Mouse (Mus musculus) hematopoietic stem cell, adult 5-6 weeks (primary cell): ENCODE data around the gene Camk2g. TPM values are rescaled to one million over a fixed set of nuclear protein-coding genes. Genes with fewer than 3 reads are reported as not detected.
A peak's percentile ranks its signal among the peaks of the same experiment; 100 is the strongest.
"Not testable (repeated sequence)": the region's sequence is repeated elsewhere in the genome, so short reads cannot be mapped to it uniquely, and the experiment has no call there.

Experiments used
- ATAC-seq, 2 experiments: fragments of 125-278 bp in 1 of 2; replicated peaks in 1 of 2; 2 replicates each; pipeline ENCODE4 v1.8.0; 2016 to 2017; ENCODE audit warnings: inconsistent platforms in 2 of 2, mild to moderate bottlenecking in 2 of 2, moderate number of reproducible peaks in 2 of 2, low read depth in 1 of 2, moderate TSS enrichment in 1 of 2; ENCODE audit not compliant: low FRiP score in 2 of 2, poor library complexity in 2 of 2, severe bottlenecking in 2 of 2, insufficient read depth in 1 of 2, low TSS enrichment in 1 of 2
- total RNA-seq: library from RNA; stranded (forward); fragments of 172-1452, 232-1000 nt; gene quantifications from 2 replicates; pipeline ENCODE4 v1.2.3, GENCODE M21; 2017

Camk2g gene
- total RNA-seq, 1 experiment from 2014 or later: 99.3 TPM

DNA sequence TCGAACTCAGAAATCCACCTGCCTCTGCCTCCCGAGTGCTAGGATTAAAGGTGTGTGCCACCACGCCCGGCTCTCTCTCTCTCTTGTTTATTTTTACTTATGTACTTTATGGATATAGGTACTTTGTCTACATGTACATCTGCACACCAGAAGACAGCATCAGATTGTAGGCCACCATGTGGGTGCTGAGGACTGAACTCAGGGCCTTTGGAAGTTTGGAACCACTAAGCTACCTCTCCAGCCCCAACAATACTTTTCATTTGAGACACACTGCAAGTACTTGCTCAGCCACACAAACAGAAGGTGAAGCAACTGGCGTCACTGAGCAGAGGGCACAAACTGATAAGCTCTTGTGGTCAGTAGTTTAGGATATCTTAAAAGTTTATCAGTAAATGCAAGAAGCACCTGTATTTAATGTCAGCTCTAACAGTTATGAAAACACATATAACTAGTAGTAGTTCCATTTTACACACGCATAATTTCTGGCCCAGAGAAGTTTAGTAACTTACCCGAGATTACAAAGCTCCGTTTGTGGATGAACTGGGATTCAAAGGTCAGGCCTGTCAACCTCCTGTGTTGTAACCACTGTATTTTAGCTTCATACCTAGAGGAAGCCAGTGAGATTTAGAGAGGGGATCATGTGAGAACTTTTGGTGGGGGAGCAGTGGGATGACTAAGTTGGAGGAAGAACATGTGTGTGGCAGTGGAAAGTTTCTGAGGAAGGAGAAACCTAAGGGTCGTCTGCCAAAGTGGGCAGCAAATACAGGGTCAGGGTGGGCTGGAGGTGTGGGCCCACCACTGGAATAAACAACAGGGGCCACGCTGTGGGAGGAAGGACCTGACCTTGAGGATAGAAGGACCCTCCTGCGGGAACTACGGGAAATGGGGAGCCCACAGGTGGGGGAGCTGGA is 60.6 kb downstream of the Camk2g start:
- peak in 1 of 2 experiments; percentile 18; a peak in 1 of 4 replicates for ATAC-seq

GRCm38 (mm10) chr14:20730853-20731602 is 62.9 kb downstream of the Camk2g start:
- no peak for ATAC-seq

- ATAC-seq: no peak
These were observed 64.0 kb downstream of the Camk2g start for GRCm38 (mm10) chr14:20729871-20730270.

- ATAC-seq: no peak
These were observed 68.1 kb downstream of the Camk2g start for GRCm38 (mm10) chr14:20725660-20726339.

DNA sequence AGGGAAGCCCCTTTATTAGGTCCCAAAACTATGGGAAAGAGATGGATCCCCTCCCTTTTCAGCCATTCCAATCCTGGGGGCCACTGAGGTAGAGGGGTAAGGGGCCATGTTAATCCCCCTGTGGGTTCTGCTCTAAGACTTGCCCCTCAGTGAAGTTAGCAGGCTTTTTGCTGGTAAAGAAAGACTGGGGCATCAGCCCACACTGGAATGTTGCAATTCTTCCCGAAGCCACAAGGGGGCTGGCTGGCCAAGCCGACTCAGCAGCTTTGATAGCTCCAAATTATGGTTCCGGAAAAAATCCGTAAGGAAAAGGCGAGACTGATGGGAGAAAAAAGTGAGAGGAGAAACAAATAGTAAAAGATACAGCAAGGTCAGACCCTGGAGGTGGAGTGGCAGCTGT is 69.8 kb downstream of the Camk2g start:
- no peak for ATAC-seq

DNA sequence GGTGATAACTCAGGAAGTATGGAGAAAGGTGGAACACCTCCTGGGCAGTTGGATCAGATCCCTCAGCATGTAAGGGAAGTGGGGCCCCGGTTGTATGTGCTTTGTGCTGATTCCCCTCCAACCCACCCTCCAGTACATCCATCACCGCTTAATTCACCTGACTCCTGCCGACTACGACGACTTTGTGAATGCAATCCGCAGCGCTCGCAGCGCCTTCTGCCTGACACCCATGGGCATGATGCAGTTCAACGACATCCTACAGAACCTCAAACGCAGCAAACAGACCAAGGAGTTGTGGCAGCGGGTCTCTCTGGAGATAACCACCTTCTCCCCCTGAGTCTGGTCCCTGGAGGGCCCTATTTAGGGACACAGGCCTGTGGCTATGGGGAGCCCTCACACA is 70.9 kb downstream of the Camk2g start:
- no peak for ATAC-seq

- no peak for ATAC-seq
These were observed 72.5 kb downstream of the Camk2g start for GRCm38 (mm10) chr14:20721371-20721770.

GRCm38 (mm10) chr14:20719767-20720166 is 74.1 kb downstream of the Camk2g start:
- ATAC-seq: no peak

- no peak for ATAC-seq
These were observed 75.4 kb downstream of the Camk2g start for GRCm38 (mm10) chr14:20718443-20718842.

- ATAC-seq: no peak
These were observed 80.1 kb downstream of the Camk2g start for GRCm38 (mm10) chr14:20713832-20714231.

- no peak for ATAC-seq
These were observed 85.6 kb downstream of the Camk2g start for GRCm38 (mm10) chr14:20708239-20708638.

DNA sequence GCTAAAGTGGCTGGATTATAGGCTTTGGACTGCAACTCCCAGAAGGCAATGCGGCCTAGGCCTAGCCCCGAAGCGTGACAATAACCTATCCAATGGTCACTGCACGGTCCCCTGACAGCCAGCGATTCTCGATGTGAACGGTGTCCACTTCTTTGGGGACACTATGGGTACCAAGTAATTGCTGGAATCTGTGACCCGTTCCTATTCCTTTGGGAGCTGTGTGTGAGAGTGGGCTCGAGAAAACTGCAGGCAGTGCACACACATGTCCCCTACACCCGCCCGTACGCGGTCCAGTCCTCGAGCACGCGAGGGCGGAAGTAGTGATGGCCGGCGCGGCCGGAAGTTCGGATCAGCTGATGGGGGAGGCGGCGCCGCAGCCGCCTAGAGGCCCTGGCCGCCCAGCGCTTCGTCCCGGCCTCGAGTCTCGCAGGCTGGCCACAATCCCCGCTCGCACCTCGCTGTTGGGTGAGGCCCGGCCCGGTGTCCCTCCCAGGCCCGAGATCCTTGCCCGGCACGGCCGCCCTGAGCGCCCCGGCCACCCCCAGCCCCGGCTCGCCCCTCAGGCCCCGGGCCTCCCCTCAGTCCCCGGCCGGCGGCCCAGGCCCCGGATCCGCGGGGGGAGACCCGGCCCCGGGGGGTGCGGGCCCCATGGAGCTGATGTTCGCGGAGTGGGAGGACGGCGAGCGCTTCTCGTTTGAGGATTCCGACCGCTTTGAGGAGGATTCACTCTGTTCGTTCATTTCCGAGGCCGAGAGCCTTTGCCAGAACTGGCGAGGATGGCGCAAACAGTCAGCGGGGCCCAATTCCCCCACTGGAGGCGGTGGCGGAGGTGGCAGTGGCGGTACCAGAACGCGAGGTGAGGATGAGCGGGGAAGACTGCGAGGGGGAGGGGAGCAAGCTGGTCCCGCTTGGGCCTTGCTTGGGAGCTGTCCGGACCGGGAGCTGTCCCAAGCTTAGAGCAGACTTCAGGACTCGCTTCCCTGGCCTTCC is 86.4 kb downstream of the Camk2g start, which contains the start of gene Zswim8:
Gene Zswim8 (plus strand): TSS at position 352 of the 990 bp plus-strand sequence.
- ATAC-seq: peak; percentile 77 to 82

GRCm38 (mm10) chr14:20703461-20703860 is 90.4 kb downstream of the Camk2g start:
- not testable (repeated sequence) for ATAC-seq

GRCm38 (mm10) chr14:20702741-20703381 is 91.0 kb downstream of the Camk2g start, which contains the start of gene Chchd1:
Gene Chchd1 (plus strand): TSS chr14:20703006.
- ATAC-seq: peak; percentile 71 to 81

DNA sequence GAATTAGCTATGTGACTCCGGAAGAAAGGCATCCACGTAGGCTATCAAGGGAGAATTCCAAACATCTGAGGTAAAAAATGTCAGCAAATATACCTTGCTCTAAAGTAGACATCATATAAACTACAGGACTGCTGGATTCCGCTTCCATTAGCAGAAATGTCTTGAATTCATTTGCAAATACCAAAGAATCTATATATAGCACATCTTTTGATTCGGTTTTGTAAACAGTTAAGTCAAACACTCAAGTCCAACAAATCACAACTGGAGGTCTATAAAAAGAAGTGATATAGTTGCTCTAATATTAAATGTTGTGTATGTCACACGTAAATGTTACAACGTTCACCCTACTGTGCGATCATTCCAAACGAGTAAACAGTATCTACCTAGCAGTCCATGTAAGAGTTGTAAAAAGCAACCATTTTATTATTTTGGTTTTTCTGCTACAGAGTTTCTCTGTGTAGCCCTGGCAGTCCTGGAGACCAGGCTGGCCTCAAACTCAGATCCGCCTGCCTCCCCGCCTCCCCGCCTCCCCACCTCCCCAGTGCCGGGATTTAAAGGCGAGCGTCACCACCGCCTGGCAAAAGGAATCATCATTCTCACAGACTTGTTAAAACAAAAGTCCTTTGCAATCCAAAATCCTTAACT is 91.7 kb downstream of the Camk2g start:
- no peak for ATAC-seq

GRCm38 (mm10) chr14:20701554-20701953 is 92.3 kb downstream of the Camk2g start:
- no peak for ATAC-seq
